Mouse (Mus musculus): ENCODE measurements around the gene Dip2c.

Gene Dip2c

DNA sequence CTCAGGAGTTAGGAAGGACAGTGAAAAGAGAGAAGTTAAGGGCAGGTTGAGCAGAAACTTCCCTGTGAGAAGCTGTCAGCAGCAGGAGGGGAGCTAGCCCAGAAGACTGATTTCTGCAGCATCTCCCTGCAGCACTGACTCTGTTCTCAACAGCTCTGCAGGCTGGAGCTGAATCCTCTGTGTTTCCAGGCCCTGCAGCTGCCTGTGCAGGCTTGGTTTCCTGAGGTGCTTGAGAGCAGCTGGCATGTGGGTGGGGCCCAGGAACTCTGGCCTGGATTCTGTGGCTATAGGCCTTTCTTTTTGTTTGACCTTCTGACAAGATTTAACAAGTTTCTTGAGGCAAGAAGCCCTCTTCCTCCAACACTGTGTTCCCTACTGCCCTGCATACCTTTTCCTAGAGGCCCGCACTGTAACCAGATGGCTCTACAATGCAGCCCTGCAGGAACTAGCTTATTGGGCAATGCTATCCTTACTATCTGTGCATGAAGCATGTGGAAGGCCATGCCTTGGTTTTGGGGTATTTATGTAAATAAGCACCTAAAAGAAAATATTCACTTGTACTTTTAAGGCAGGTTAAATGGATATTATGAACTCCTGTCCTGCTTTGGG lies 53.1 kb downstream of the Dip2c start:
- DNase-seq, result no peak

DNA sequence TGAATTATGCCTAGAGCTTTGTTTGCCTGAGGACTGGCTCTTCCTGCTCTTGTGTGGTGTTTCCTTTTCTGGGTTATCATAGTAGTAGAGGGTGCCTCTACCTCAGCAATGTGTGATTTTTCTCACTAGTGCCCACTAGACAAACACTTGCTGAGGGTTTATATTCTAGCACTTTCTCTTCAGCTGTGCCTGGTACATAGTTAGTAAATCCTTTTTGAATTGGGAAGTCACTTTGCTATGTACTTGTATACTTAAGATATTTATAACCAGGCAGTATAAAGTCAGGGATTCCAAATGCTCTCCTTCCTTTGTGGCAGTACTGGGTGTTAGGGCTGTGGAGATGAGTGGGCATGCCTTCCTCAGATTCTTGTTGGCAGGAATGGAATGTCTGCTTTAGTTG lies 56.9 kb downstream of the Dip2c start:
- DNase-seq, result no peak

DNA sequence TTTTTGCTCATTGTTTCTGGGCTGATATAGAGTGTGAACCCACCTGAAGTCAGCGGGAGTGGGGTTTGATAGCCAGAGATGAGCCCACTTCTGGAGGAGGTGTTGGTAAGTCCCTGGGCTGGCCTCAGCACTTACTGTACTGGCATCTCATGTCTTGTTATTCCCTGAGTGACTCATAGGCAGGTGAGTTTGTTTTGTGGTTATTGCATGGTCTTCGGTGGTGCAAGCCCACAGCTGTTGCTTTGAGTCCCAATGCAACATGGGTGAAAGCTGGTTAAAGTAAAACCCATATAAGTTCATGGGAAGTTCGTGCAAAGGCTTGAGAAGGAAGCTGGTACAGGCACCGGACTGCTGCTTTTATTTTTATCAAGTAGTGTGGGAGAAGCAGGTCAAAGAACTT lies 64.0 kb downstream of the Dip2c start:
- no peak for DNase-seq

DNA sequence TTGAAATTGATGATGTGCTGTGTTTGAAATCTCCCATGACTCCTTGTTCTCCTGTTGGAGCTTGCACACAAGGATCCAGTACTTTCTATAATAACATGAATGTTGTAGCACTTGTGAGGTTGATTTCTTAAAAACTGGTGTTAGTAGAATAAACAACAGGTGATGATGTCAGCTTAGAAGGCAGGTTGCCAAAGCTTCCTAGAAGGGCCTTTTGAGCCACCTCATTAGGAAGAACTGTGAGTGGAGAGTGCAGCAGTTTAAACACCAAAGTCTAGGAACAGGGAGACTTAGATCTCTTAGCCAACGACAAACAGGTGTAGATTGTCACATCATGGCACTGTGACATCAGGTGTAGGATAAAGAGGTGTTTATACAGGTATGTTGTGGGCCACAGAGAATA lies 66.4 kb downstream of the Dip2c start:
- DNase-seq, result no peak

DNA sequence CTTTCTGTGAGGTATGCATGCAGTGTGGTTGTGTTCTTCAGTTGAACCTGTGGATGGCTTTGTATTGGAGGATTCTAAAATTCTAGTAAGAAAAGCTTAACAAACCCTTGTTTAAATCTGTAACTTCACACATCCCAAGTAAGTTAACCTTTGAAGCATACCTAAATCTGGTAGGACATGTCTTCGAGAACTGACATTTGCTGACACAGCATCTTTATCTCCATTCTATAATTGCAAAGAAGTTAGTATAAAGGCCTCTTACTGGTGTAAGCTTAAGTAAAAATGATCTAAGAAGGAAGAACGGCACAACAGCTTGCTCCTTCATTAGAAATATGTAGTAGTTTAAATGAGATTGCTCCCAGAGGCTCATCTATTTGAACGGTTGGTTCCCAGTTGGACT lies 71.1 kb downstream of the Dip2c start:
- DNase-seq, result no peak

DNA sequence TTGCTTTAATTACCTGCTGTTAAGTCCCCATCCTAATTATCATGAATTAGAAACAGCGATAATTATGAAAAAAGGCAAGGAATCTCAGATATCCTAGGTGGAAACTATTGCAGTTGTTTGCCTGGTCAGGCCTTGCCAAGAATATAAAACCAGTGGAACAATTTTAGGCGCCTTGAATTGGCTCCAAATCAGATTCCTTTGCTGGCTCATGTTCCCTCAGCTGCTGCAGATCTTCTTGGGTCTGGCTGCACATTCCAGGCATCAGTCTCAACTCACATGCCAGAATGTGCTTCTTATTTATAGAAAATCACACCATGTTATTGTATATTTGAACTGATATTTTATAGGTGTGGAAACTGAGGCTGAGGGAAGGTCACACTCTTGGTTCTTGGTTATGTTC lies 74.3 kb downstream of the Dip2c start:
- DNase-seq, result peak; percentile 29

DNA sequence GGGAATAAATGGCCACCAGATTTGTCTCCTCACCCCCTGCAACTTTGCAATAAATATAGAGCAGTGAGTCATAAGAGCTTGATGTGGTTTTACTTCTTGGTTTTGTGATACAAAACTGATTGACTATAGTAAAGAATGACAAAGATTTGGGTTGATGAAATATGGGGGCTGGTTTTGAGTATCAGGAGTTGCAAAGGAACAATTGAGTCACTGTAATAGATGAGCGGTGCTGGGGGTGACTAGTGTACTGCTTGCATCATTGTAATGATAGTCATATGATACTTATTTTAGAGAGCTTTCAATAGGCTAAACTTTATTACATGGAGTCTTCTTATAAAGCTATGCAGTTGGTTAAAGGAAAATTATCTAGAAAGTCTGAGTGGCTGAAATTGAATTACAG lies 77.6 kb downstream of the Dip2c start:
- no peak for DNase-seq

DNA sequence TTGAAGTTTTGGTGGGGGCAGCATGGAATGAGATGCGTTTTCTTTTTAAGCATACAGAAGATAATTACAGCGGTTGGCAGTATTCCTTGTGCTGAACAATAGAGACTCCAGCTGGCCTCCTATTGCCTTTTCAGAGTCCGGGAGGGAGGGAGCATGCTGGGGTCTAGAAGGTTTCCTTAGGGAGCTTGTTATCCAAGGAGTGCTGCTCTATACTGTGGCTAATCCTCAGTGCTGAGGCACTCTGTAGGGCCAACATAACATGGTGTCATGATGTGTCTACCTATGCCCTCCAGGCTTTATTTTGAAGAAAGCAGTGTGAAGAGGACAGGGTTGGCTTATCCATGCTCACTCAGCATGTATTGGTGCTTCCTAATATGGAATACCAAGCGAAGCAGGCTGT lies 79.0 kb downstream of the Dip2c start:
- DNase-seq, result no peak

DNA sequence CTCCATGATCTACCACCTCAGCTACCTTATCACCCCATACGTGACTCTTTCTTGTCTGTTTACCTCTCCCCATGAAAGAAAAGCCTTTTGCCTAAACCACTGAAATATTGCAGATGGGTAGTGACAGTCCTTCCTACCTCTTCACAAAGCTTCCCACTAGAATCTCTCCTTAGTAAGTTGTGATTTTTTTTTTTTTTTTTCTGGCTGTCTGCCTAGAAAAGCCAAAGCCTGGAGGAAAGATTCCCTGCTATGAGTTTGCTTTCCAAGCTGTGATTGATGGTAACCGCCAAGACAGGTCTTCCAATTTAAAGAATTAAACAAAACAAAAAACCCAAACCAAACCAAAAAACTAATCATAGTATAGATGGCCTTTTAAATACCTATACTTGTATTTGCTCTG lies 85.1 kb downstream of the Dip2c start:
- DNase-seq, result peak; percentile 33

DNA sequence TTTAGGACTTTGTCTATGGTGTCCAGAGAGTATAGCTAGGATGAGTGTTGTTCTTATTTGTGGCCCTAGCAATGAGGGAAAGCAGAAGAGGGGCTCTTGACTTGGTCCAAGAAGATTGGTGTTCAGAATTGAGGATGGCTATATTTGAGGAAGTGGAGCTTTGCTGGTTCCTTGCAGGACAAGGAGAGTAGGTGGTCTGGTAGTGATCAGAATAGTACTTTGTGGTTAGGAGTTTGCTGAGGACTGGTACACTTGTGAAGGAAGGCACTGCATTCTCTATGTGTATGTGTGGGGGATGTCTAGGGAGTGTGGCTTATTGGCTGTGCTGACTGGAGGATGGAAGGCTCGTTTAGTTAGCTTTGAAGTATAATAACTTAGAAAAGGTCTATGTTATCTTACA lies 95.1 kb downstream of the Dip2c start:
- no peak for DNase-seq

DNA sequence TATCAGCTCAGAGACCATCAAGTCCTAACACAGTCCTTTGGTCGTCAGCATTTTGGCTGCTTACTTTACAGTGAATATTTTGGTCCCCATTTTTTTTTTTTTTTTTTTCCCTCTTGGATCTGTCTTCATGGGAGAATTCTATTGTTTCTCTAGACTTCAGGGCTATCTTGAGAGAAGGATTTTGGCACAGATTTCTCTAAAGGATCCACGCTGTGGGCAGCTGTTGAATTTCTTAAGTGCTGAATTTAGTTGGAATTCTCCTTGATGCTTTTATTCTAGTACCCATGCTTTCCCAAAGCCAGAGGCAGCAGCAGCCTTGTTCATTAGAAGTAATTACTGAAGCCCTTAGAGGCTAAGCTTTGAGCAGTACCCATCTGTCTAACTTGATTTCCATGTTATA lies 100.8 kb downstream of the Dip2c start:
- no peak for DNase-seq

DNA sequence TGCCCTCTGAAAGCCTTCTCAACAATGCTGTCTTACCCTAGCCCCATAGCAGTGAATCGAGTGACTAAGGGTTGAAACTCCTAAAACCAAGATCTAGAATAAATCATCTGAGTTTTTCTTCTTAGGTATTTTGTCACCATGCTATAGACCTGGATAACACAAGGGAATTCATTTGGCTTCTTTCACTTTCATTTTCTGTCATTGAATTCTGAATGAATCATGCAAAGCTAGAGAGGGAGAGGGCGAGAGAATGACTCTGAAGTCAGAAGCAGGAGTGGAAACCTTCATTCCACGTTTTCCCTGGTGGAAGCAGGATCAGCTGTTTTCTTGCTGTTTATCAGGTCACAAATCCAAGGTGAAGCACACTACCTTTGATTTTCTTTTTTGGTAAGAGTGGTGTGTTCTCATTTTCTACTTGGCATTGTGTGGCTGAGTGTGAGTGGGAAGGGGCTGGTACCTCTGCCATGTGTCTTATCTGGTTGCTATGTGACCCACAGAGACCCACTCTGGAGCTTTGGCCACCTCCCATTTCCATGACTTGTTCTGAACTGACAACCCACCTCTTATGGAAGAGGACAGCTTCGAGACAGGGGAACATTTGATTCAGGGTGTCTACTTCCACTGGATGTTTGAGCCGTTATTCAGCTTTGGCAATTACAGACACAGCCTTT lies 104.5 kb downstream of the Dip2c start:
- DNase-seq, result no peak

DNA sequence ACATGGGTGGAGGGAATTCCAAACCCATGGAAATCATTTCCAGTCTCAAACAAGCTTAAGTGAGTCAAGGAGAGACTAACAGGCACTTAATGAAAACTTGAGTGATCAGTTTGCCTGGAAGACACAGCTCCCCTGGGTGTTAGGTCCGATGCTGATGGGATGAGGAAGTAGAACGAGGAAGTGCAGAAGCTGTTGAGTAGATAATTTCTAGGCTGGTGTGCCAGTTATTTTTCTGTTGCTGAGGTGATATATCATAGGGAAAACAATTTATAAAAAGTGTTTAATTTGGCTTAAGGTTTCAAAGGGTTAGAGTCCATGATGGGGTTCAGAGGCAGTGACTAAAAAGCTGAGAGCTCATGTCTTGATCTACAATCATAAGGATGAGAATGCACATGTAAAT lies 111.7 kb downstream of the Dip2c start:
- DNase-seq, result no peak

DNA sequence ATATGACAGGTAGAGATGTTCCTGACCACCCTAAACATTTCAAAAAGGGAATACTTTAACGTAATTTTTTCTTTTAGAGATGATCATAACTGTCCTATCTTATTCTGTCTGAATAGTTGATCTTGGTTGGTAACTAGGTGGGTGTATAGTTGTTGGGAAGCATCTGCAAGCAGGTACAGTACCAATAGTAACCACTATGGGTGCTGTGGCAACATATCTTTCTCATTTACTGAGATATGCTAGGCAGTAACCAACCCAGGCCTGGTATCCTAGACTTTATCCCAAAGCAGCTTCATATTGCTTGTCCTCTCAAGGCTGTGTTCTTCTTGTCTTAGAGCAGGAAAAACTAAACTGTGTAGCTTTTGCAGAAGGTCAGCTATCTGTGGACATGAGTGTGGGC lies 113.0 kb downstream of the Dip2c start:
- DNase-seq, result no peak

DNA sequence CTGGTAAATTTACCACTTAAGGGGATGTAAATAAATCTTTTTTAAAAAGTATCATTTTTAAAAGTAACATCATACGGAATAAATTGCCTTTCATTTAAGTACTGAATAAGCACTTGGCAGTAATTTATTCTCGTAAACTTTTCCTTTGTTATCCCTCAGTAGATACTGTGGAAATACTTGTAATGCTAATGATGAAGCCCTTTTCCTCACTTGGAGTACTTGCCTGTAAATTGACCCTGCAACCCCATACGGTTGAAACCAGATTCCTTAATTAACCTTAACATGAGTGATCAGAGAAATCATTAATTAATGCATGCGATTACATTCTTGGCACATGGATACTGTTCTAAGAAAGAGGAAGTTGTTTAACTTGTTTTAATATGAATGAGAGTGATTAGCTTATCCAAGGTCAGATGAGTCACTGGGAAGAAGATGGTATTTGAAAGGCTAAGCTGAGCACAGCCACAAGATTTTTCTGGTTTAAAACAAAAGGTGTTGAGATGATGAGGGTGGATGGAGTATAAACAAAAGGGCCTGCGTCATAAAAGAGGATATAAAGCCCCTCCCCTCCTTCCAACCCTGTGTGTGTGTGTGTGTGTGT lies 114.0 kb downstream of the Dip2c start:
- DNase-seq, result no peak

DNA sequence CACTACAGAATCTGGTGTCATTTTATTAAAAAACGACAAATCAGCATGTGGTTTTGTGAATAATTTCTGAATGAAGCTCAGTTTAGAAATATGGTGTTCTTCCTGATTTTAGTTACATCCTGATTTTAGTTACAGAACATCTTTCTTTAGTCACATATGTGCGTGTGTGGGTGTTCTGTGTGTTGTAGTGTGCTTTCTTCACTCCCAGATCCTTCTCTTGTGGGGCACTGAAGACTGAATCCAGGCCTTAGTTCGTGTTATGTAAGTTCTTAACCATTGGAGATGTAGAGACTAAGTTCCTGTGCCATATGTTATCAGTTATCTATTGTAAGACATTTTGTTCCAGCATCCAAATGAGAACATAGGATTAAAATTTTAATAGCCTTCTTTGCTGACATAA lies 117.1 kb downstream of the Dip2c start:
- no peak for DNase-seq

DNA sequence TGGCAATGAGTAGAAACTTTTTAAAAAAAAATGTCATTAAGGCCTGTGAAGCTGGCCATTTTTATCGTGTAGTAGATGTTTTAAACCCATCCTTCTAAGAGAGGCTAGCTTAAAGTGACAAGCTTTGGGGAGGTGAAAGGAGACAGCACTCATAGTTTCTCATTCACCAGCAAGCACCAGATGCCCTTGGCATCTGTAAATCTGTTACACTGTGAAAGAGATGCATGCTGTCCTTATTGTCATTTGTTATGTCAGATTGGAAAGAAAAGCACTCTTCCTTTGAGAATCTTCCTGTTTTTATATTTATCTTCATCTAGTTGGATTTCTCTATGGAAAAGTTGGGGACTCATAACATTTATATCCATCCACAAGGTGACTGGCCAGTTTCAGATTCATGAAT lies 119.0 kb downstream of the Dip2c start:
- no peak for DNase-seq

DNA sequence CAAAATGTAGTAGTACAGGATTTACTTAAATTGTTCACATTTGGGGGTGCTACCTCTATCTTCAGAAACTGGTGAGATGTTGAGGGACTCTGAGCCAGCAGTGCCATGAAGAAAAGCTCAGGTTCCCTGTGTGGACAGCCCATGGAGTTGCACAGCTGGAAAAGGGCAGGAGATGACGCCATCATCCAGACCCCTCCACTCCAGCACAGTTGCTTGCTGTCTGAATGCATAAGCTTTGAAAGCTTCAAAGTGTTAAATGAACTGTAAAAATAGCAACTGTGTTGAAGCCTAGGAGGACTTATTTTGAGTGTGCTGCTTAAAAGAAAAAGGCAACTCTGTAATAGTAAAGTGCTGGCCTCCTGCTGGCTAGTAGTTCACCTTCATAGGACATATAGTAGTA lies 122.5 kb downstream of the Dip2c start:
- DNase-seq, result peak; percentile 21

DNA sequence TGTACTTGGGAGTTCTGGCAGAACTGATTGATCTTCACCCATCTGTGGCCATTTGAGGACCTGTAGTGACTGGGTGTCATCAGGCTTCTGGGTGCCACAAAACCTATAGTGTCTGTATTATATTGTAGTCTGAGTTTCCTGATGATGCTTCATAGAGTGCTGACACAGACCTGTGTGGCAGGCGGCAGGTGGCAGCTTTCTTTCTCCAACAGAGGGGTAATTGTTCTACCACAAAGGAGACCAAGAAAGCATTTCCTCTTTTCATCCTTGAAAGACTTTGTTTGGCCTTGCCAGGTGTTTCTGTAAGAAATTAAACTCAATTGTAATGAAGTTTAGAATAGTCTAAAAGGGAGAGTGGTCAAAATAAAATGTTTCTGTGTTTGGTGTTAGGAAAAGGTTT lies 129.1 kb downstream of the Dip2c start:
- DNase-seq, result no peak

DNA sequence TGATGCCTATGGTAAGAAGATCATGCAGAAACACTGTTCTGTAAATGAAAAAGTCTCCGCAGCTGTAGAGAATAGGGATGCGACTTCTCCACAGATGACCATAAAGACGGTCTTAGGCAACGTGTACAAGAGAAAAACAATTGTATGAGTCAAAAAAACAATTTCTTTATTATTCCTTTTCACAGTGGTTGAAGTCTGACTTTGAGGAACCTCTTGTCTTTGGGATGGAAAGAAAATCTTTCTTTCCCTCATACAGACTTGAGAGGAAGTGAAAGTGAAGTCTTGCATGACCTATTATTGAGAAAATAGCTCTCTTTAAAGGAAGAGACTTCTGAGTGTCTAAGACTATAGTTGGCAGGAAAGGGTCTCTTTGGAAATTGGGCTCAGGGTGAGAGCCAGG lies 132.7 kb downstream of the Dip2c start:
- DNase-seq, result no peak

DNA sequence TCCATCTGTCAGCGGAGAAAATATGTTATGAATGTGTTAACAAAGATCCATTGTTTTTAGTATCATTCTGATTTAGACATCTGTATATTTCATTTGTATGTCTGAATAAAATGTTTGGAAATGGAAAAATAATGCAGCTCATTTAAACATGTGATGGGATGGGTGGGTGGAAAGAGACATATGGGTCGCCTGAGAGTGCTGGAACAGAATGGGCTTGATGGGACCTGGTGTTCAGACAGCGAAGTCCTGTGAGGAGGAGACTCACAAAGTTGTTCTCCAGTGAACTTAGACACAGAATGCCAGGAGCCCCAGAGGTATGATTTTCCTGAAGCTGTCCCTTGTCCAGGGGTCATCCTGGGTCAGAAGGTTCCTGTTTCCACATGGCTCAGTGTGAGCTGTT lies 142.1 kb downstream of the Dip2c start:
- DNase-seq, result no peak

DNA sequence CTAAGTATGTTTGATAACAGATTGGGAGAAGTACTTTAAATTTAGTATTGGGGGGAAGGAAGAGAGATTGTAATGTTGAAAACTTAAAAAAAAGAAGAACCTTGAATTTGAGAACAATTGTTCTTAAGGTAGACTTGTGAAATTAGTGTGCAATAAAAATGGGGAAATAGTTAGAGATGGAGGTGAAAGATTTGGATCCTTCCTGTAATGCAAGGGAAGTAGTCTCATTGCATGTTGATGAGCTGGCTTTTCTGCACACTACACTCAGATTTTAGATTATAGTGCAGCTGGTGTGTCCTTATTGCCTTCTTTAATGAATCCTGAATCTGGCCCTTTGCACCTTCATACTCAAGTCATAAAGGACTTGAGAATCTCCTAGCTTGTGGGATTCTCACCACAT lies 142.9 kb downstream of the Dip2c start:
- no peak for DNase-seq

DNA sequence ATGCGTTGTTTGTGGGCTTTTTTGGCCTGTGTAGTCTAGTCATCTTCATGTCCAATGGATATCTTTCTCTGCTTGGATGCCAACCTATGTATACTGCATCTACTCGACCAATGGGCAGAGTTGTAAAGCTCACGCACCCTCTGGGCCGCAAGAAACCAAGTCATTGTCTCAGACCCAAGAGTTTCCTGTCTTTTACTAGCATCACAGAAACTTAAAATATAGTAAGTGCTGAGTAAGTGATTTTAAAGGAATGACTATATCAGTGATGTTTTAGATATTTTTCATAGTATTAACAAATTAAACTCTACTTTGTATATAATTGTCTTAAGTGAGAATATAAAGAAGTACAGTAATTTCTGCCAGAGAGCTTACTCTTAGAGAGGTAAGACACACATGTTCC lies 145.6 kb downstream of the Dip2c start:
- no peak for DNase-seq

DNA sequence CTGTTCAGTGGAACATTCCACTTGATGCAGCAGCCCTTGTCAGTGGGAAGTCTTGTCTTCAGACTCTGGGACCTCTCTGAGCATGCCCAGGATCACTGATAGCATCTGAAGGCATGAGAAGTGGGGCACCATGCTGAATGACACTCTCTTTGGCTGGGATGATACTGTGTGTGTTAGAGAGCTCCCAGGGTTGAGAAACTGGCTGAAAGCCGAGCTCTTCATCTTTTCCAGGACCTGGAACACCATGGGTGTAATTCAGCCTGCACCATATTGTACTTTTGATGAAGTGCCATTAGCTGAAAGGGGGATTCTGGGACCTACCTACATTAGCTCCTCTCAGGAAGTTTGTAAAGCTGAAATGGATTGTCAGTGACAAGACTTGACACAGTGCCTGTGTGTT lies 146.5 kb downstream of the Dip2c start:
- peak; percentile 54 for DNase-seq

DNA sequence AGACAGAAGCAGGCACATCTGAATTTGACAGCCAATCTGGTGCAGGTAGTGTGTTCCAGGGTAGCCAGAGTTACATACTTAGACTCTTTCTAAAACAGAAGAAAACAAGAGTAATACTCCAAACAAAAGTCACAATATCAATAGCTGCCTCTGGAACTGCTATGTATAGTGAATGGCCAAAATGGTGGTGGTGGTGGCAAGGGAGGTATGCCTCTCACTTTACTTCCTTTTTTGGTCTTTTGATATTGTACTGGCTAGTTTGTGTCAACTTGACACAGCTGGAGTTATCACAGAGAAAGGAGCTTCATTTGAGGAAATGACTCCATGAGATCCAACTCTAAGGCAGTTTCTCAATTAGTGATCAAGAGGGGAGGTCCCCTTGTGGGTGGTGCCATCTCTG lies 148.1 kb downstream of the Dip2c start:
- no peak for DNase-seq

All from cerebellum, adult 9-10 months (tissue).